Mouse (Mus musculus): ENCODE measurements around the gene Gm49661.

Gene Gm49661

DNA sequence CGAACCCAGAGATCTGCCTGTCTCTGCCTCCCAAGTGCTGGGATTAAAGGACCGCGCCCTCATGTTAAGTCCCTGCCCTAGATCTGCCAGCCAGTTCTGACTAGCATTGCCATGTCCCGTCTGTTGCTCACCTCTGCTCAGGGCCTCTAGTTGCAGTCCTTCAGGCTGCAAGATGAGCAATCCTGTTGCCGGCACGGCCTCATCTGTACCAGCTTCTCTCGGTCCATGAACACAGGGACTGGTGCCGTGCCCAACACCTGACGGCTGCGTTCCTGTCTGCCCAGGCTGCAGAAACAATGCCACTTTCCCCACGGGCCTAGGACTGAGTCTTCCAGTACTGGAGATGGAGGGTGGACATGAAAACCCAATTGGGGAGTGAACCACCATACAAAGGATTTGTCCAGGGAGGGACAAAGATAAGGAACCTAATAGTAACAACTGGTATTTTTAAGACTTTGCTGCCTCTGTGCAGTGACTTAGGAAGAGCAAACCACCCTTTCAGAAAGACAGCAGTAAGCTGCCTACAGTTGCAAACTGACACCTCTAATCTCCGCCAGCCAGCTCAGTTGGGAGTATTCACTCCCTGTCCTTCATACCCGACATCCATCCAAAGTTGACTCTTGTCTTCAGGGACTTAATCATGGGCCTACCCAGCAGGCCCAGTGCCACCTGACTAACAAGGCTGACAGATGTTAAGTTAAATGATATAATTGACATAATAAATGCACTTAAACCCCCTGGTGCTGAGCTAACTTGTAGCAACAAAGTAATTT, 1.5 kb downstream of the Gm49661 start:
- no peak for DNase-seq (ENCODE audit: low read depth)

DNA sequence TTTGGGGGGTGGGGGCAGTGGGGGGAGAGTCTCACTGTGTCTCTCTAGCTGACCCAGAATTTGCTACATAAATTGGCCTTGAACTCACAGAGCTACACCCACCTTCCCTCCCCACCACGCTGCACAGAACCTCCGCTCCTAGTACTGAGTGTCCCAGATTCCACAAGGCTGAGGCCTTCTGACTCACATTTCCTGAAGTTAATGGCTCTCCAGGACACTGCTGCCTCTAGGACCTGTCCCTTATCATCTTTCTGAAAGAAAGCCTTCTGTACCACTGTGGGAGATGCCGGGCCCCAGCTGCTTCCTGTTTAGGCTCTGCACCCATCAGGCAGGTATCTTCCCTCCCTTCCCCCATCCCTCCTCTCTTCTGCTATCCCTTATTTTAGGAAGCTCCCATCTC, 2.6 kb downstream of the Gm49661 start:
- no peak for DNase-seq (ENCODE audit: low read depth)

DNA sequence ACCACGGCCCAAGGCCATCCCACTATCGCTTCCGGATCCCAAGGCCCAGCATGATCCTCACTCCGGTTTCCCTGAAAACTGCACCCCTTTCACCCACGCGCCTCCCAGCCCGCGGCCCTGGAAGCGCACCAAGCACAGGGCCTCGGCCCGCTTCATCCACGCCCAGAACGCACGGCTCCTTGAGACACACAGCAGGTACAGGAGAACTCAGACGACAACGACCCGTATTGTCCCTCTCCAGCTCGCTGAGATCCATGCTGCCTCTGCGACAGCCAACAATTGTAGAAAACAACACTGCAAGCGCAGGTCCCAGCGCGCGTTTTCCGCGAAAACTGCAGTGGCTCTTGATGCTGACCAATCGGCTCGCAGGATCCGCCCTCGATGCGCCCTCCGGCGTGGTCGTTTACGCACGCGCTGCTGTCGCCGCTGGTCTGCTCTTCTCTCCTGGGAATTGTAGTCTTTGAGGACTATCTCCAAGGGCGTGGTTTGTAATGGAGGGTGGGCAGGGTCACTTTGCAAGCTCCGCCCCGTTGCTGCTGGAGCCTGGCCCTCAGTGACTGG, 3.4 kb downstream of the Gm49661 start:
- peak; percentile 96 for DNase-seq (ENCODE audit: low read depth)

DNA sequence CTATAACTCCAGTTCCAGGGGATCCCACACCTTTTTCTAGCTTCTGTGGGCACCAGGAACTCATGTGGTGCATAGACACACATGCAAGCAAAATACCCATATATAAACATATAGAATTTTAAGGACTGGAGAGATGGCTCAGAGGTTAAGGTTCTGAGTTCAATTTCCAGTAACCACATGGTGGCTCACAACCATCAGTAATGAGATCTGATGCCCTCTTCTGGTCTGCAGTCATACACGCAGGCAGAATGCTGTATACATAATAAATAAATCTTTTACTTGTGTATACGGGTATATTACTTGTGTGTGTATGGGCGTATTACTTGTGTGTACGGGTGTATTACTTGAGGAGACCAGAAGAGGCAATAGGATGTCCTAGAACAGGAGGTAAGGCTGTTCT, 5.3 kb downstream of the Gm49661 start:
- no peak for DNase-seq (ENCODE audit: low read depth)

DNA sequence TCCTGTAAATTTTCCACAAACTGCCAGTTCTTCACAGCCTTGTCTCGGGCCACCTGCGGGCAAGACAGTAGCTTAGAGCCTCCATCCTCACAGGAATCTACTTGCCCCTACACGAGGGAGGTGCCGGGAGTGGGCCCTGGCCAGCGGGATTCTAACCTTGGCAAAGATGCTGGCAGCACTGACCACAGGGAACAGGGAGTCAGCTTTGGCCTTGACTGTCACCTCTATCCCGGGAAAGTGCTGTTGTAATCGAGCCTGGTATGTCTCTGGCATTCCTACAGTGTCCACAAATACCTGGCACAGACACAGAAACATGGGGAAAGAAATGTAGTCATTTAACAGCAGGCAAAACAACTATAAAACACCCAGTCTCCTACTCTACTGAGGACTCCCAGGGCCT, 9.4 kb downstream of the Gm49661 start:
- no peak for DNase-seq (ENCODE audit: low read depth)

DNA sequence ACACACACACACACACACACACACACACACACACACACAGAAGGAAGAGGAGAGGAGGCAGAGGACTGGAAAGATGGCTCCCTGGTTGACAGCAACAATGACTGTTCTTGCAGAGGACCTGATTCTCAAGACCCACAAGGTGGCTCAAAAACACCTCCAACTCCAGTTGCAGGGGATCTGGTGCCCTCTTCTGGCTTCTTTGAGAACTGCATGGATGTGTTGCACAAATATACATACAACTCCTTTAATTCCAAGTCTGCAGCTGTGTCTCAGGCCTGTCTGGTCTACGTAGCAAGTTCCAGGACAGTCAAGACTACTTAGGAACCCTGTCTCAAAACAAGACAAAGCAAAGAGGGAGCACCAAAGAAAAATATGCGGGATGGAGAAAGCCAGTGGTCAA, 12.5 kb downstream of the Gm49661 start:
- peak; percentile 81 for DNase-seq (ENCODE audit: low read depth)

DNA sequence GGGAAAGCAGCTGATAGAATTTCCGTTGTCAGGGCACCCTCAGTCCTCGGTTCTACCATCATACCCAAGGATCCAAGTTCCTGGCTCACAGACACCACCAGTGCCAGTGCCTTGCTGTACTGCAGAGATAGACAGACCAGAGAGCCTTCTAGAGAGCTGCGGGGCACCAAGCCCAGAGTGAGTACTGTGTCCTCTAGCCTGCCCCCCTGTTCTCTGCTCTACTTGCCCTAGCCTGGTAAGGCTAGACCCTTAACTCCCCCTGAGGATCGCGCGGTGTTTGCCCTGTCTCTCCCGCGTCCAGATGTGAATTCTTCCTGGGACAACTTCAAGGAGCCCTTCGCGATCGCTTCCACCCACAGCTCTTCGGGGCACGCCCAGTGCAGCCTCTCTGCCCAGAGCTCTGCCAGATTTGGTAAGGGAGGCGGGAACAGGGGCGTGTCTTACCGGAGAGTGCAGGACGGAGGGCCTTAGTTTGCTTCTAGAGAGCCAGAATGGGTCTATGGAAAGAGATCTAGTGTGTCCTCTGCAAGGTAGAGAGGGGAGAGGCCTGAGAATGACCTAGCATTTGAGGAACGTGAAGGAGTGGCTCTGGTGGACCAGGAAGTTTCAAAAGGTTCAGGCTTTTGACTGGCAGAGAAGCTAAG, 16.5 kb downstream of the Gm49661 start:
- no peak for DNase-seq (ENCODE audit: low read depth)

DNA sequence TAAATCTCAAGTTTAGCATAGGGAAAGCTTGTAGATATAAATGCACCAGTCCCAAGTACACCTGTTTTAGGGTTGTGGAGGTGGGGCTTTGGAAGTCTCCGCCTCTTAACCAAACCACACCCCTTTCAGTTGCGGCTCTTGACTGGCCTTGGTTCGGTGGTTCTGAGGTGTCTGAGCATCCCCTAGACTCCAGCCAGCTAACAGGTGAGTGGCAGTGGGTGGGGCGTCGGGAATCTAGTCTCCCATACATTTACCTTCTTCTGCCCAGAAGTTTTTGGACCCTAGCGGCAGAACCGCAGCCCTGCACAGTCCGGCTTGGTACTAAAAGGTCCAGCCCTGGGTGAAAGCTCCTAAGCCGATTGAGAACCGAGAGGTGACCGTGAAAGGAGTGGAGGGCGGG, 19.5 kb downstream of the Gm49661 start:
- no peak for DNase-seq (ENCODE audit: low read depth)

DNA sequence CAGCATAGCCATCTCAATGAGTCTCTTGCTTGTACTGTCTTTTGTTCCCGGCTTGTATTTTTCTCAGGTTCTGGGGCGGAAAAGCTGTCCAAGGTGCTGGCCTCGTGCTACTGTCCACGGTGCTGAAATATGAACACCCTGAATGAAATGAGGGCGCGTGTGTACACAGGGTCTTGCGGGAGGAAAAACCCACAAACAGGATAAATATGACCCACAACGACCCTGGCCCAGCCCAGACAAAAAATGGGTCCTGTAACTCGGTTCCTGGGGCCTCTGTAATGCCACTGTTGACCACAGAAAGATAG, 22.0 kb downstream of the Gm49661 start:
- peak; percentile 70 for DNase-seq (ENCODE audit: low read depth)

DNA sequence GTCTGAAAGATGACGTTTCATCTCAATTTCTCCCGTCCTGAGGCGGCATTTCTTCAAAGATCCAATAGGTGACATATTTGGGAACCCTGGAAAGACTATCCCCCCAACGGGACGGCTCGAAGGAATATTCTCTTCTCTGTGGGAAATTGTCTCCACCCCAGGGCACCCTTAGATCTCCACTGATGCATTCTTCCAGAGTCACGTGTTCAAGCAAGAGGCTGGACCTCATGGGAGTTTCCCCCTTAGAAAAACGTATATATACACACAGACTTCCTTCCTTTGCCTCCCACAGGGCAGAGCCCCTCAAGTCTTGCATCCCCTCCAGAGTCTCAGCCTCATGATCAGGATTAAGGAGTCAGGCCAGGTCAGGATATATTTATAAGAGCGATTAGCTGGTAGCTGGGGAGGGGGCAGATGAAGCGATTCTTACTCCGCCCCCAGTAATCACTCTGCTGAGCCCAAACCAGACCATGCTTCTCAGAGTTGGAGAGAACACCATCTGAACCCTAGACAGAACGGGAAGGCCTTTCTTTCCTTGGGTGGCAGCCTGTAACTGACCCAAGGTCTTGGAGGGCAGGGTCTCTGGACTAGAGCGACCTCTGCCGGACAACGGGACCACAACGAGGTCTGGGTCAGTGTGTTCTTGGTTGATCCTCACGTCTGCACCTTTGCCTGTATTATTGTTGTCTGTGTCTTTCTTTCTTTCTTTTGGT, 22.5 kb downstream of the Gm49661 start, which contains the start of gene Rtbdn:
TSS of gene Rtbdn (plus strand) at position 464 of the 713 bp plus-strand sequence.
- DNase-seq (ENCODE audit: low read depth): no peak

DNA sequence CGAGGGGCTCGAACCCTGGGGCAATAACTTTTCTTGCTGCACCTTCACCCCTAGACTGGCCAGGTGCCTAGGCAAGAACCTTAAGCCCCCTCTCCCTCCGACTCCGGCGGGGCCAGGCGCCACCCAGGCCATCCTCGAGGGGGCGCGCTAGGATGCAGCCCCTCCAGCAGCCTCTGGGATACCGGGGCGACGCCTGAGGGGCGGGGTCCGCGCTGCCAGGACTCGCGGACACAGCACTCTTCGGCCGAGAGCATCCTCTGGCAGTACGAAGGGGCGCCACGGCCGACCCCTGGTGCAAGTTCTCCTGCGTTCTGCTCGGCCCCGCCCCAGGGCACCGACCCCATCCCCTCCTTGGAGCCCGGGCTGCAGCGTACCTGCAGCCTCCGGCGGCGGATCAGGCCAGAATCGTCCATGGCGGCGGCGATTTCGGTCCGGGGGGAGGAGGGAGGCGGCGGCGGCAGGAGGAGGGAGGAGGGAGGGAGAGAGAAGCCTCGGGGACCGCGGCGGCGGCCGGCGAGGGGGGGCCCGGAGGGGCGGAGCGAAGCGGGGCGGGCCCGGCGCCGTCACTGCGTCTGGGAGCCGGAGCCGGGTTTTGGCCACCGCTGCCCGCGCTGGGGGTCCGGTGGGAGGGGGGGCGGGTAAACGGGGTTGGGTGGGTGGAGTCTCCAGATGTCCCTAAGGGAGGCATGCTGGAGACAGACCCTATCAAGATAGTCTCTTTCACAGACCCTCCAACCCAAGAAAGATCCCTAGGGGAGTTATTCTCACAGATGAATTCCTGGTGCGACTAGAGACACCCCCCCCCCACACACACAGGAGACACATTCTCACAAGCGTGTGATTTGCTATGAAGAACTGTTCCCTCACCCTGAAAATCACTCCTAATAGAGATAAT, 23.4 kb downstream of the Gm49661 start:
- DNase-seq (ENCODE audit: low read depth): no peak

DNA sequence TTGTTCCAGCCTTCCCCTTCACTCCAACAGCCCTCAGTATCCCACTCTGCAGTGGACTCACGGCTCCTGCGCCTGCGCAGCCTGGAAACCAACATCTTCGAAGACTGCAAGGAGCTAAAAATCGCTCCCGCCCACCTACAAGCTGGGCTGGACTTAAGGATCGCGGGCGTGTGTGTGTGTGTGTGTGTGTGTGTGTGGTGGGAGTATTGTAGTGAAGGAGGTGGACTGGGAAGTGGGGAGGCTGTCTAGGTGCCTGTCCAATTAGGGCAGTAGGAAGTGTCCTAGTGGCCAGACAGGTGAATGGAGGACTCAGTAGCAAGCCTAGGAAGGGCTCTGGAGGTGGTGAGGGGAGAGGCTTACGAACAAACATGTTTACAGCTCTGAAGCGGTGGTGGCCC, 24.0 kb downstream of the Gm49661 start:
- DNase-seq (ENCODE audit: low read depth): no peak

DNA sequence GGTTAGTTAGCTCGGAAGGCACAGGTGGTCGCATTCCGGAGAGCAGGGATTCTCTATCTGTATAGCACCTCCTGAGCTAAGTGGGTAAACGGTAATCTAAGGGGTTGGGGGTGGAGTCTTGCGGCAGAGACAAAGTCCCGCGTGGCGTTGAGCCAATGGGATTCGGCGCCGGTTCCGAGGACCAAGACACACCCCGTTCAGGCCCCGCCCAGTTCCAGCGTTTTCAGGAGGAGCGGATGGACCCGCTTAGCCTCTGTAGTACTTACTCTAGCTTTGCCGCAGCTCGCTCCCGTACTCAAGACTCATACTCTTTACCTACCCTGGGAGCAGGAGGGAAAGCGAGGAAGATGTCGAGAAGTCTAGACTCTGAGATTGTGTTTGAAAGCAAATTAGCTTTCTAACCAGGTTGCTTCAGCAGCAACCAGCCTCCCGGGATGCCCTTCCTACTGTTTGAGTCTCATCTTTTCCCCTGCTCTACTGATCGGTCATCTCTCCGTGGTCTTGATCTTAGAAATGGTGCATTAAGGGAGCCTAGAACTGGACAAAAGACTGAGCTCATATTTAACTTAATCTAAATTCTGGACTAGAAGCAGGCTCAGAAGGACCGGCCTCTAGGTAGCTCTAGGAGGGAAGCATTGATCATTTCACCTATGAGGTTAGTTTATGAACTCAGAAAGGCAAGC, 24.6 kb downstream of the Gm49661 start:
- DNase-seq (ENCODE audit: low read depth): peak; percentile 81

DNA sequence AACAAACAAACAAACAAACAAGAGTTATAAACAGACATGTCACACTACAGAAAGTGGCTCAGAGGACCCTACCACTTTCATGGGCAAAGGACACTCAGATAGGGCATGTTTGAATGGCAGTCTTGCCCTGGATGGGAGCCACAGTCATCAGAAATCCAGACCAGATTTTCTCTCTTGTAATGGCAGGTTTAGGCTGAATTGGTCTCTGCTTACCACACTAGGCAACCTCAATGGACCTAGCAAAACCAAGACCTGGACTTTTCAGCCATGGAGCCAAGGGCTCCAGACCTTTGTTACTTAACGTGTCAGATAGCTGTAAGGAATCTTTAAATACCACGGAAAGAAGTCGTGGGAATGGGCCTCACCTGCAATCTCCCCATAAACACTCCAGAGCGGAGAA, 25.5 kb downstream of the Gm49661 start:
- DNase-seq (ENCODE audit: low read depth): no peak

DNA sequence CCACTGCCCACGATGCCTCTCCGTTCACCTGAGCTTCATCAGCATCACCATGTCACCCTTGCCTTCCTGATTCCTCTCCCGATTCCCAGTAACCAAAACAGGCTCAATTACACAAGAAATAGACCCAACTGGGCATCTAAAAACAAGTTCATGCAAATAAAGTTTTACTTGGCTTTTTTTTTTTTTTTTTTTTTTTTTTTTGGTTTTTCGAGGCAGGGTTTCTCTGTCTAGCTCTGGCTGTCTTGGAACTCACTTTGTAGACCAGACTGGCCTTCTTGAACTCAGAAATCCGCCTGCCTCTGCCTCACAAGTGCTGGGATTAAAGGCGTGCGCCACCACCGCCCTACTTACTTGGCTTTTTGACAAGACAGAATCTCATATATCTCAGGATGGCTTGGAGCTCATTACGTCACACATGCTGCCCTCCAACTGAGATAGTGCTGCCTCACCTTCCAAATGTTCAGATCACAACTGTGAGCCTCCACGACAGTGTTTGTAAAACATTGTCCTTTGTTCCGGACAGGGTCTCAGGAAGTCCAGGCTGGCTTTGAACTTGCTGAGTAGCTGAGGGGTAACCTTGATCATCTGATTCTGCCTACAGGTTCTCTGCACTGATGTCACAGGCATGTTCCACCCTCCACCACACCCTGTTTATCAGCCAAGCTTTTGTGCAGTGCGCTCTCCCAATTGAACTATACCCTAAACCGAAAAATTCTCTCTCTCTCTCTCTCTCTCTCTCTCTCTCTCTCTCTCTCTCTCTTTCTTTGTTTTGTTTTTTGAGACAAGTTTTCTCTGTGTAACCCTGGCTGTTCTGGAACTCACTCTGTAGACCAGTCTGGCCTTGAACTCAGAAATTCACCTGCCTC, 31.4 kb downstream of the Gm49661 start:
- DNase-seq (ENCODE audit: low read depth): no peak

DNA sequence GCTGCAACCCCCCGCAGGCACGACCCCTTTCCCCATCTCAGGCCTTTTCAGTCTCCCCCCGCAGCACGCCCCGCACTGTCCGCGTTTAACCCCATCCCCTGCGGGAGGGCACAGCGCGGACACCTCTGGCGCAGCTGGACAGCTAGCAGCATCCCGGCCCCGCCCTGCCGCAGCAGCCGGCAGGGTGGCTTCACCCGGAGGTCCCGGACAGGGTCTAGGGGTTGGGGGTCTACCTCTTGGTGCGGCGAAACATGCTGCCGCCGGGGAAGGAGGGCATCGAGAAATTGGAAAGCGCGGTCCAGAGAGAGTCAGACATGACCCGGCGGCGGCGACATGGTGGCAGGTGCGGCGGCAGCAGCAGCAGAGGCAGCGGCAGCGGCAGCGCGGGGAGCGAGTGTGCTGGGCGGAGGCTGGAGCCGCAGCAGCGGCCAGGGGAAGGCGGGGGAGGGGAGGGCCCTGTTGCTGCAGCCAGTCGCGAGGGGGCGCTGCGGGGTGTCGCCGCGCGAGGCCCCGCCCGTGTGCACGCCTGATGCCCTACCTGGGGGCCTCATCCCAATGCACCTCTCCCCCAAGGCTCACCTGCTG, 32.2 kb downstream of the Gm49661 start, which contains the start of gene Mast1:
TSS of gene Mast1 (minus strand) at position 398 of the 585 bp plus-strand sequence.
- DNase-seq (ENCODE audit: low read depth): no peak

DNA sequence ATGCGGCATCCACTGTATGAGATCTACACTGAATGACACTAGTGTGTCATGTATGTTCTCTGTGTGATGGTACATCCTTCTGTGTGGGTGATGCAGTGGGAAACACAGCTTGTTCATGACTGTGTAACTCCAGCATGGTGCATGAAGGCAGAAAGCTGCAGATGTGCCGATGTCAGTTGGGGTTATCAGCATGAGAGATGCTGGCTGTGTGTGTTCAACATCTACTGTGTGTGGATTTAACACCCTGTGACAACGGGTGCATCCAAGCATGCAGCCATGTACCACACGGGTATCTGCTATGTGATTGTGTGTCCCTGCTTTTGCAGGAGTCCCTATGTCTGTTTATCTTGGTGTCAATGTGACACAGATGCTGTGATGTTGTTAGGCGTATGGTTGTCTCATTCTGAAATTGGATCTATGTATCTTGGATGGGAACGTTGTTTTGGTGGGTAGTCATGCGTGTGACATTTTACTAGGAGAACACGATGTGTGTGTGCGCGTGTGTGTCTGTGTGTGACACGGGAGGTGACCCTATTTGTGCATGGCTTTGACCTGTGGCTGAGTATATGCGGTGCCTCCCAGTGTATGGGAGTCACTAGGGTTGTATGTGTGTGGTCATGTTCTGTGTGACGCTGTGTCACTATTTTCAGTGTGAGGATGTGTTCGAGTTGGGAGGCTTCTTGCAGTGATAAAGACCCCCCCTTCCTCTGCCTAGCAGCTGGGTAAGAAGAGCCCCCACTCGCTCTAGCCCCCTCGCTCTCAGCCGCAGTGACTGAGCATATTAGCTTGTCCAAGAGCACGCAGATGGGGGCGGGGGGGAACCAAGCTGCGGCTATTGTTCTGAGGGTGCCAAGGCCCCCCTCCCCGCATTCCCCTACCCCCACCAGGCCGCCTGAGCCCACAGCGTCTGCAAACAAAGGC, 32.9 kb downstream of the Gm49661 start:
- no peak for DNase-seq (ENCODE audit: low read depth)

DNA sequence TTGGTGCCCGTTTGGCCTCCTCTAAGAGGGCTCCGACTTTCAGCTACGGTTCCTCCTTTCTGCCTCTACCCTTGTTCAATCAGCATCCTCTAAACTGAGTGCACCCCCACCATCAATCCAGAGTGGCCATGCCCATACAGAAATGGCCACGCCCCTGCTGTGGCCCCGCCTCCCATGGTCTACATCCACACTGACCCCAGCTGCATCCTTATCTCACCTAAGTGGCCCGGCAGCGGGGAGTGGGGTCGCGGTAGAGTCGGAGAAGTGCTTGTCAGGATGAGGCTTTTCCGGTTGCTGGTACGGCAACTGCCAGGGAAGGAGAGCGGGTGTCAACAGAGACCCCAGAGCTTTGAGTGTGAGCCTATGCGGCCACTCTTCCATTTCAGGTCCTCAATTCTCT, 33.7 kb downstream of the Gm49661 start:
- DNase-seq (ENCODE audit: low read depth): no peak

DNA sequence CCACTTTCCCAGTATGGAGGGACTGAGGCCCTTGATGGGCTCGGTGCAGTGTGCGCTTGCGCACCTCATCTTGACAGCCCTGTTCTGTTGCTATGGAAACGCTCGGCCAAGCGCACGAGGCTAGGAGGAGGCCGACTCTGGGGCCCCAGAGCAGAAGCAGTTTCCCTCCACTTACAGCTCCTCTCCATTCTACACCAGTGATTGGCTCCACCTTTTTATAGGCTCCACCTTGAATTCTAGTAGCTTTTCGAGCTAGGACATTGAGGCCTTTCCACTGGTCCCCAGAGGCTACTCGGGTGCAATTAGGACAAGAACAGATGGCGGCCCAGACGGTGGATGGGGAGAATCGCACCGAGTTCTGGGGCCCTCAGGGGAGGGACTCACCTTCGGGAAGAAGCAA, 34.4 kb downstream of the Gm49661 start:
- no peak for DNase-seq (ENCODE audit: low read depth)

All from c-Kit-positive CD71-positive TER-119-negative erythroid progenitor cells, embryonic 14.5 days (primary cell).